Mouse (Mus musculus) olfactory bulb, adult 2 months (tissue): Measurements from ENCODE around the gene Dvl2.

Experiments
- CTCF ChIP-seq: fragments of 200-500 bp; IDR thresholded peaks from 2 replicates; pipeline ENCODE4 v1.5.1; 2012; ENCODE audit warnings: low read depth, mild to moderate bottlenecking, low read length, moderate library complexity; ENCODE audit not compliant: insufficient read depth
- POLR2A ChIP-seq: fragments of 200-500 bp; IDR thresholded peaks from 2 replicates; pipeline ENCODE4 v1.6.1; 2012; ENCODE audit warnings: mild to moderate bottlenecking, low read depth, low read length, moderate library complexity; ENCODE audit not compliant: insufficient read depth

- TF ChIP-seq CTCF (no peak), POLR2A (no peak)
Measured at GRCm38 (mm10) chr11:69979827-69980195, 20.6 kb upstream of the Dvl2 start.
